Mouse (Mus musculus): ENCODE data around the gene Gm49403. TPM values are rescaled to one million over a fixed set of nuclear protein-coding genes. Genes with fewer than 3 reads are reported as not detected.

Gm49403 gene
- total and polyA plus RNA-seq, 2 experiments from 2014 or later, result not detected

DNA sequence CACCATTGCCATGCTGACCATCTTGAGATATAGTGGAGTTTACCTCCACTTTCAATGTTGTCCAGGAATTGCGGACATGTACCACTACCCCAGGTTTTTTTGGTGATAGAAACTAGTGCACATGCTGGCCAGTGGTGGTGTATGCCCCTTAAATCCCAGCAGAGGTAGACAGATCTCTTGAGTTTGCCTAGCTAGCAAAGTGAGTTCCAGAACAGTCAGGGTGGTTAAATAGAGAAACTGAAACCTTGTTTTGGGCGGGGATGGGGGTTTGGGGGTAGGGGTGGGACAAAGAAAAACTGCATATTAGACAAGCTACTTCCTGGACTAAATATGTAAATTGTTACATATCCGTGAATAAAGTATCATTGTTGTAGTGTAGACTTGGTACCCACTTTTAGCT lies 35.3 kb downstream of the Gm49403 start:
- Histone ChIP-seq H3K36me3 (ENCODE audit: insufficient read depth) (peaks cover 24% of the 10 kb centered on the region), H3K9ac (no peak overlapping the region), H3K4me1 (ENCODE audit: insufficient read depth) (peaks cover 14% of the 10 kb centered on the region), H3K27me3 (ENCODE audit: insufficient read depth, low read length) (no peaks in the 10 kb centered on the region), H3K4me2 (ENCODE audit: low read depth) (no peak overlapping the region), H3K4me3 (ENCODE audit: low read depth, low read length) (no peak overlapping the region), H3K27ac (ENCODE audit: low read depth, low read length) (no peak overlapping the region), H3K9me3 (ENCODE audit: low read length) (no peaks in the 10 kb centered on the region)
- DNase-seq (no peak), ATAC-seq (no peak)
- WGBS, result 94% methylated on average over 3 of the region's 3 CpGs
- TF ChIP-seq CTCF (IDR thresholded peaks at IDR 0.05; ENCODE audit: low read depth), result no peak

DNA sequence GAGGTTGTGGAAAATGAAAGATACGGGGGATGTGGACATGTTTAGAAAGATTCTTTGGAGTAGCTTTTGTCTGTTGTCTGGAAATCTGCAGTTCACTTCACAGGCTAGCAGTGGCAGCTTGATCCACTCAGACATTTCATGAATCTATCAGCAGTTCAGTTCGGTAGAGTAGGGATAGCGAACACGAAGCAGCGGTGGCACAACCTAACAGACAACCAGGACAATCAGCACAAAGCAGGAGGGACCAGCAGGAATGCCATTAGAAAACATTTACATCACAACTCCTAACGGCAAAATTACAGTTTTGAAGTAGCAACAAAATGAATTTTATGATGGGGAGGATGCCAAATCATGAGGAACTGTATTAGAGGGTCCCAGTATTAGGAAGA lies 35.9 kb downstream of the Gm49403 start:
- 70% methylated on average over 6 of the region's 6 CpGs for WGBS
- no peaks in the 10 kb centered on the region for H3K27me3 ChIP-seq (ENCODE audit: insufficient read depth, low read length)
- H3K9ac ChIP-seq, result no peak overlapping the region
- ATAC-seq, result no peak
- no peak for TF ChIP-seq CTCF (IDR thresholded peaks at IDR 0.05; ENCODE audit: low read depth)
- peak overlapping the region; percentile 89 for H3K4me3 ChIP-seq (ENCODE audit: low read depth, low read length)
- DNase-seq, result no peak
- H3K9me3 ChIP-seq (ENCODE audit: low read length), result no peaks in the 10 kb centered on the region
- peak overlapping the region; percentile 86 for H3K27ac ChIP-seq (ENCODE audit: low read depth, low read length)
- H3K4me2 ChIP-seq (ENCODE audit: low read depth), result peak overlapping the region; percentile 79
- peaks cover 18% of the 10 kb centered on the region for H3K36me3 ChIP-seq (ENCODE audit: insufficient read depth)
- H3K4me1 ChIP-seq (ENCODE audit: insufficient read depth), result peaks cover 14% of the 10 kb centered on the region

DNA sequence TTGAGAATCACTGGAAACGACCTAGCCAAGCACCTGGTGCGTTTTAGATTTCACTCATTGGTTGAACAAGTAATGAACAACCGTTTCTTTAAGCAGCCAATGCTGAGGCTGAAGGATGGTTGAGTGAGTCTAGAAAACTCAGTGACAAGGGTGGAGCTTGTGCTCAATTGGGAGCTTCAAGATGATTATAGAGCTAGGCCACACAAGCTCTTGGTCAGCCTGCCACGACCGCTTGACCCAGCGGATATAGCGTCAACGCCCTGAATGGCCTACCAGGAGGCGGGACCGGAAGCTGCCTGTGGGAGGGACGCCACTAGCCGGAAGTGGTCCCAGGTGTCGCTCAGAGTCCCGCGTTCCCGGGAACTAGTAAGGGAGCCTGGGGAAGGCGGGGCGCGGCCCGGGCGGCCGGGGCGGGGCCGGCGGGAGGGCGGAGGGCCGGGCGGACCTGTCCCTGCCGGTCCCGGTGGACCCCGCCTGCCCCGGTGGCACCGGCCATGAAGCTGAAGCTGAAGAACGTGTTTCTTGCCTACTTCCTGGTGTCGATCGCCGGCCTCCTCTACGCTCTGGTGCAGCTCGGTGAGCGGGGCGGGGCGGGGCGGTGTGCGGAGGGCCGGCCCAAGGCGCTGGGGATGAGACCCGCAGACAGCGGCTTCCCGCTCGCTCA lies 36.5 kb downstream of the Gm49403 start, which contains the start of gene B3gat3:
Gene B3gat3, plus strand, starts transcription at position 302 of the 664 bp plus-strand sequence.
- peak; percentile 97 for ATAC-seq
- 2% methylated on average over 39 of the region's 50 CpGs for WGBS

DNA sequence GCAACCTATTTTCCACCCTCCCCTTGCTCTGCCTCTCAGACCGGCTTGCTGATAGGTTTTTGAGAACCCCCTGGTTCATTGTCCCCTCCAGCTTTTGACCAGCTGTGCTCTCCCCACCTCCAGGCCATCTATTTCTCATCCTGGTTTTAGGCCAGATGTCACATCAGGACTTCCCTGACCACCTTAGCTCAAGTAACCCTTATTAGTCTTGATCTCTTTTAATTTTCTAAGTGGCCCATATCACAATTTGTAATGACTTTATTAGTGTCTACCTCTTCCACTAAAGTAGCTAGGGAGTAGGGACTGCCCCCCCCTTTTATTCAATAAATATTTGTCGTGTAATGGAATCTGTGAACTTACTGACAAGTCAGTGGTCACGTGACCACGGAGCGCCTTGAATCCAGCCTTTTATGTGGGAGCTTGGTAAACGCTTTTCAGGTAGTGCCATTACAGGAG lies 37.1 kb downstream of the Gm49403 start:
- TF ChIP-seq CTCF (IDR thresholded peaks at IDR 0.05; ENCODE audit: low read depth), result no peak
- peak overlapping the region; percentile 89 for H3K4me3 ChIP-seq (ENCODE audit: low read depth, low read length)
- peaks cover 14% of the 10 kb centered on the region for H3K4me1 ChIP-seq (ENCODE audit: insufficient read depth)
- ATAC-seq (no peak), DNase-seq (peak; percentile 44)
- 2% methylated on average over 6 of the region's 6 CpGs for WGBS
- H3K9me3 ChIP-seq (ENCODE audit: low read length), result no peaks in the 10 kb centered on the region
- H3K27me3 ChIP-seq (ENCODE audit: insufficient read depth, low read length), result no peaks in the 10 kb centered on the region
- H3K9ac ChIP-seq, result peak overlapping the region; percentile 76
- H3K27ac ChIP-seq (ENCODE audit: low read depth, low read length), result peak overlapping the region; percentile 86
- peak overlapping the region; percentile 79 for H3K4me2 ChIP-seq (ENCODE audit: low read depth)
- H3K36me3 ChIP-seq (ENCODE audit: insufficient read depth), result peaks cover 14% of the 10 kb centered on the region

More for the DNA sequence above, 36.5 kb downstream of the Gm49403 start, which contains the start of gene B3gat3:
- Histone ChIP-seq H3K27me3 (ENCODE audit: insufficient read depth, low read length) (no peaks in the 10 kb centered on the region), H3K4me1 (ENCODE audit: insufficient read depth) (peaks cover 14% of the 10 kb centered on the region), H3K36me3 (ENCODE audit: insufficient read depth) (peaks cover 14% of the 10 kb centered on the region), H3K27ac (ENCODE audit: low read depth, low read length) (peak within 1 kb of the TSS; percentile 86), H3K9ac (peak within 1 kb of the TSS; percentile 76), H3K9me3 (ENCODE audit: low read length) (no peaks in the 10 kb centered on the region), H3K4me2 (ENCODE audit: low read depth) (peak within 1 kb of the TSS; percentile 79), H3K4me3 (ENCODE audit: low read depth, low read length) (peak within 1 kb of the TSS; percentile 89)
- DNase-seq, result peak; percentile 92
- TF ChIP-seq CTCF (IDR thresholded peaks at IDR 0.05; ENCODE audit: low read depth), result no peak

- Histone ChIP-seq H3K27ac (ENCODE audit: low read depth, low read length) (no peak overlapping the region), H3K36me3 (ENCODE audit: insufficient read depth) (peaks cover 11% of the 10 kb centered on the region; the same call in 1 of the 2 replicates), H3K9me3 (ENCODE audit: low read length) (no peaks in the 10 kb centered on the region), H3K9ac (no peak overlapping the region), H3K4me1 (ENCODE audit: insufficient read depth) (peaks cover 14% of the 10 kb centered on the region), H3K4me2 (ENCODE audit: low read depth) (peak overlapping the region; percentile 79; the same call in 1 of the 2 replicates), H3K27me3 (ENCODE audit: insufficient read depth, low read length) (no peaks in the 10 kb centered on the region), H3K4me3 (ENCODE audit: low read depth, low read length) (peak overlapping the region; percentile 89; the same call in 1 of the 2 replicates)
- no peak for DNase-seq
- 87% methylated on average over 9 of the region's 9 CpGs for WGBS
- ATAC-seq, result no peak
- TF ChIP-seq CTCF (IDR thresholded peaks at IDR 0.05; ENCODE audit: low read depth), result no peak
These were observed 38.0 kb downstream of the Gm49403 start for GRCm38 (mm10) chr19:8921741-8922140.

- H3K4me3 ChIP-seq (ENCODE audit: low read depth, low read length), result no peak overlapping the region
- no peak overlapping the region for H3K4me2 ChIP-seq (ENCODE audit: low read depth)
- H3K27me3 ChIP-seq (ENCODE audit: insufficient read depth, low read length), result no peaks in the 10 kb centered on the region
- DNase-seq (no peak), ATAC-seq (no peak)
- WGBS, result 93% methylated on average over 2 of the region's 2 CpGs
- H3K9me3 ChIP-seq (ENCODE audit: low read length), result no peaks in the 10 kb centered on the region
- peaks cover 5% of the 10 kb centered on the region for H3K4me1 ChIP-seq (ENCODE audit: insufficient read depth)
- no peak for TF ChIP-seq CTCF (IDR thresholded peaks at IDR 0.05; ENCODE audit: low read depth)
- H3K9ac ChIP-seq, result no peak overlapping the region
- no peak overlapping the region for H3K27ac ChIP-seq (ENCODE audit: low read depth, low read length)
- H3K36me3 ChIP-seq (ENCODE audit: insufficient read depth), result peaks cover 16% of the 10 kb centered on the region; the same call in 1 of the 2 replicates
These were observed 43.0 kb downstream of the Gm49403 start for GRCm38 (mm10) chr19:8926766-8927165.

- Histone ChIP-seq H3K27ac (ENCODE audit: low read depth, low read length) (no peak overlapping the region), H3K36me3 (ENCODE audit: insufficient read depth) (peaks cover 16% of the 10 kb centered on the region; the same call in 1 of the 2 replicates), H3K9ac (no peak overlapping the region), H3K9me3 (ENCODE audit: low read length) (no peaks in the 10 kb centered on the region), H3K27me3 (ENCODE audit: insufficient read depth, low read length) (no peaks in the 10 kb centered on the region), H3K4me3 (ENCODE audit: low read depth, low read length) (no peak overlapping the region), H3K4me2 (ENCODE audit: low read depth) (no peak overlapping the region), H3K4me1 (ENCODE audit: insufficient read depth) (peaks cover 4% of the 10 kb centered on the region; the same call in 1 of the 2 replicates)
- TF ChIP-seq CTCF (IDR thresholded peaks at IDR 0.05; ENCODE audit: low read depth), result no peak
- WGBS, result 94% methylated on average over 12 of the region's 12 CpGs
- no peak for ATAC-seq
- DNase-seq, result no peak
These were observed 44.3 kb downstream of the Gm49403 start for GRCm38 (mm10) chr19:8927891-8928525.

Measured in forebrain, postnatal 0 days (tissue).